Mouse (Mus musculus) hindbrain, embryonic 13.5 days (tissue): ENCODE measurements around the gene Tmc2. TPM values are rescaled to one million over a fixed set of nuclear protein-coding genes. Genes with fewer than 3 reads are reported as not detected.

Source experiments
- ATAC-seq: fragments of 200-750 bp; cut with Nextera tagmentation; 2 replicates; pipeline ENCODE4 v1.8.0; 2017; ENCODE audit warnings: moderate TSS enrichment; ENCODE audit not compliant: low FRiP score
- H3K27ac ChIP-seq: fragments of 300-500 bp; sonication (generic); 2 replicates; pipeline ENCODE4 v1.5.1; 2015; ENCODE audit warnings: inconsistent platforms, mild to moderate bottlenecking, moderate library complexity
- H3K27me3 ChIP-seq: fragments of 300-500 bp; sonication (generic); 2 replicates; pipeline ENCODE4 v1.6.1; 2015; ENCODE audit warnings: mild to moderate bottlenecking, inconsistent platforms
- H3K36me3 ChIP-seq: fragments of 300-500 bp; sonication (generic); 2 replicates; pipeline ENCODE4 v1.6.1; 2015; ENCODE audit warnings: mild to moderate bottlenecking, inconsistent platforms
- H3K4me1 ChIP-seq: fragments of 300-500 bp; sonication (generic); replicated peaks from 2 replicates; pipeline ENCODE4 v1.6.1; 2015; ENCODE audit warnings: inconsistent platforms
- H3K4me2 ChIP-seq: fragments of 300-500 bp; sonication (generic); 2 replicates; pipeline ENCODE4 v1.6.1; 2015; ENCODE audit warnings: inconsistent platforms, mild to moderate bottlenecking, moderate library complexity
- H3K4me3 ChIP-seq: fragments of 300-500 bp; sonication (generic); 2 replicates; pipeline ENCODE4 v1.5.1; 2015; ENCODE audit warnings: mild to moderate bottlenecking, inconsistent platforms
- H3K9ac ChIP-seq: fragments of 300-500 bp; sonication (generic); 2 replicates; pipeline ENCODE4 v1.6.1; 2015; ENCODE audit warnings: mild to moderate bottlenecking, inconsistent platforms
- H3K9me3 ChIP-seq: fragments of 300-500 bp; sonication (generic); 2 replicates; pipeline ENCODE4 v1.6.1; 2016; ENCODE audit warnings: inconsistent platforms
- WGBS: fragments of 180-500 bp; shearing (Covaris S2); methylation state at CpG from one replicate; pipeline ENCODE4 v1.1.7; 2015; 5-methylcytosine and 5-hydroxymethylcytosine counted together
- polyA plus RNA-seq: library from polyadenylated mRNA; unstranded; fragments of >200 nt; fragmentation: Nextera tagmentation; extraction: Ambion mirVana; gene quantifications from 2 replicates; pipeline ENCODE4 v1.2.1, GENCODE M21; 2015

Gene Tmc2
- polyA plus RNA-seq, 1 experiment from 2014 or later, result not detected

- Histone ChIP-seq H3K4me1 (peaks cover 33% of the 10 kb centered on the region), H3K27me3 (0 out of 2 replicates have a peak, but pooled peaks cover 1% of the 10 kb centered on the region), H3K4me3 (no peak overlapping the region), H3K9ac (0 out of 2 replicates have a peak overlapping the region, but pooled peaks have one; percentile 2), H3K4me2 (no peak overlapping the region), H3K9me3 (no peaks in the 10 kb centered on the region), H3K27ac (no peak overlapping the region), H3K36me3 (no peaks in the 10 kb centered on the region)
- ATAC-seq, result no peak
- WGBS, result 81% methylated on average over 4 of the region's 4 CpGs
Measured at GRCm38 (mm10) chr2:130289086-130289485, 94.1 kb downstream of the Tmc2 start.

- no peak for ATAC-seq
- no peak overlapping the region for H3K27ac ChIP-seq
- no peak overlapping the region for H3K4me3 ChIP-seq
- H3K4me2 ChIP-seq, result peak overlapping the region; percentile 18; the same call in 1 of the 2 replicates
- no peaks in the 10 kb centered on the region for H3K9me3 ChIP-seq
- no peaks in the 10 kb centered on the region for H3K36me3 ChIP-seq
- peaks cover 40% of the 10 kb centered on the region for H3K4me1 ChIP-seq
- peaks cover 11% of the 10 kb centered on the region for H3K27me3 ChIP-seq
- WGBS, result 22% methylated on average over 8 of the region's 8 CpGs
- no peak overlapping the region for H3K9ac ChIP-seq
Measured at GRCm38 (mm10) chr2:130291434-130291833, 96.4 kb downstream of the Tmc2 start.

GRCm38 (mm10) chr2:130293009-130293408 lies 98.0 kb downstream of the Tmc2 start:
- Histone ChIP-seq H3K27ac (no peak overlapping the region), H3K4me2 (no peak overlapping the region), H3K9me3 (no peaks in the 10 kb centered on the region), H3K36me3 (no peaks in the 10 kb centered on the region), H3K4me1 (peaks cover 50% of the 10 kb centered on the region), H3K4me3 (no peak overlapping the region), H3K9ac (no peak overlapping the region), H3K27me3 (peaks cover 16% of the 10 kb centered on the region)
- no peak for ATAC-seq
- 50% methylated on average over 3 of the region's 3 CpGs for WGBS

GRCm38 (mm10) chr2:130293486-130293885 lies 98.5 kb downstream of the Tmc2 start:
- ATAC-seq, result no peak
- Histone ChIP-seq H3K27me3 (peaks cover 16% of the 10 kb centered on the region), H3K36me3 (no peaks in the 10 kb centered on the region), H3K27ac (no peak overlapping the region), H3K4me2 (peak overlapping the region; percentile 71; the same call in 1 of the 2 replicates), H3K9me3 (no peaks in the 10 kb centered on the region), H3K9ac (no peak overlapping the region), H3K4me3 (no peak overlapping the region), H3K4me1 (peaks cover 50% of the 10 kb centered on the region)
- 6% methylated on average over 4 of the region's 4 CpGs for WGBS

GRCm38 (mm10) chr2:130294218-130294935 lies 99.4 kb downstream of the Tmc2 start:
- ATAC-seq, result no peak
- peak overlapping the region; percentile 71 for H3K4me2 ChIP-seq
- no peaks in the 10 kb centered on the region for H3K9me3 ChIP-seq
- peak overlapping the region; percentile 90 for H3K9ac ChIP-seq
- H3K27ac ChIP-seq, result peak overlapping the region; percentile 89
- peaks cover 16% of the 10 kb centered on the region for H3K27me3 ChIP-seq
- H3K4me3 ChIP-seq, result peak overlapping the region; percentile 79
- H3K36me3 ChIP-seq, result no peaks in the 10 kb centered on the region
- WGBS, result 9% methylated on average over 20 of the region's 20 CpGs
- H3K4me1 ChIP-seq, result peaks cover 54% of the 10 kb centered on the region

- Histone ChIP-seq H3K36me3 (no peaks in the 10 kb centered on the region), H3K4me3 (peak within 1 kb of the TSS; percentile 79), H3K27ac (peak within 1 kb of the TSS; percentile 89), H3K9me3 (no peaks in the 10 kb centered on the region), H3K4me1 (peaks cover 54% of the 10 kb centered on the region), H3K27me3 (peaks cover 16% of the 10 kb centered on the region), H3K4me2 (peak within 1 kb of the TSS; percentile 71), H3K9ac (peak within 1 kb of the TSS; percentile 90)
- 1% methylated on average over 26 of the region's 39 CpGs for WGBS
- peak; percentile 60 for ATAC-seq
Measured at GRCm38 (mm10) chr2:130294936-130295277, 99.9 kb downstream of the Tmc2 start, which contains the start of gene Ebf4. Ebf4 (plus strand) TSS chr2:130295169.

- Histone ChIP-seq H3K4me1 (peaks cover 54% of the 10 kb centered on the region), H3K36me3 (no peaks in the 10 kb centered on the region)
Measured at GRCm38 (mm10) chr2:130295331-130296133, 100.5 kb downstream of the Tmc2 start.

GRCm38 (mm10) chr2:130296134-130296745 lies 101.2 kb downstream of the Tmc2 start:
- 4% methylated on average over 20 of the region's 20 CpGs for WGBS
- H3K27me3 ChIP-seq, result peaks cover 16% of the 10 kb centered on the region
- H3K9me3 ChIP-seq, result no peaks in the 10 kb centered on the region
- H3K27ac ChIP-seq, result peak overlapping the region; percentile 89
- H3K36me3 ChIP-seq, result no peaks in the 10 kb centered on the region
- ATAC-seq, result peak; percentile 33
- peak overlapping the region; percentile 90 for H3K9ac ChIP-seq
- H3K4me1 ChIP-seq, result peaks cover 50% of the 10 kb centered on the region
- peak overlapping the region; percentile 71 for H3K4me2 ChIP-seq
- H3K4me3 ChIP-seq, result peak overlapping the region; percentile 79

More at GRCm38 (mm10) chr2:130295331-130296133, 100.5 kb downstream of the Tmc2 start:
- H3K9ac ChIP-seq, result peak overlapping the region; percentile 90
- H3K4me3 ChIP-seq, result peak overlapping the region; percentile 79
- peak overlapping the region; percentile 71 for H3K4me2 ChIP-seq
- H3K27me3 ChIP-seq, result peaks cover 16% of the 10 kb centered on the region
- peak; percentile 65 for ATAC-seq
- peak overlapping the region; percentile 89 for H3K27ac ChIP-seq
- no peaks in the 10 kb centered on the region for H3K9me3 ChIP-seq
- under 1% methylated on average over 40 of the region's 99 CpGs for WGBS

GRCm38 (mm10) chr2:130297580-130297979 lies 102.6 kb downstream of the Tmc2 start:
- Histone ChIP-seq H3K27me3 (peaks cover 16% of the 10 kb centered on the region), H3K4me3 (no peak overlapping the region), H3K4me1 (peaks cover 42% of the 10 kb centered on the region), H3K27ac (no peak overlapping the region), H3K9me3 (no peaks in the 10 kb centered on the region), H3K4me2 (no peak overlapping the region), H3K9ac (no peak overlapping the region), H3K36me3 (no peaks in the 10 kb centered on the region)
- no peak for ATAC-seq
- 80% methylated on average over 9 of the region's 9 CpGs for WGBS

- Histone ChIP-seq H3K27me3 (no peaks in the 10 kb centered on the region), H3K4me3 (no peak overlapping the region), H3K9ac (no peak overlapping the region), H3K36me3 (peaks cover 26% of the 10 kb centered on the region), H3K27ac (no peak overlapping the region), H3K9me3 (no peaks in the 10 kb centered on the region), H3K4me1 (peaks cover 4% of the 10 kb centered on the region; the same call in 1 of the 2 replicates), H3K4me2 (no peak overlapping the region)
- 48% methylated on average over 4 of the region's 4 CpGs for WGBS
- ATAC-seq, result no peak
Measured at GRCm38 (mm10) chr2:130303014-130303413, 108.0 kb downstream of the Tmc2 start.
